Comparison of ENCODE assay signal across 1 mouse cellular context in the genomic region with DNA sequence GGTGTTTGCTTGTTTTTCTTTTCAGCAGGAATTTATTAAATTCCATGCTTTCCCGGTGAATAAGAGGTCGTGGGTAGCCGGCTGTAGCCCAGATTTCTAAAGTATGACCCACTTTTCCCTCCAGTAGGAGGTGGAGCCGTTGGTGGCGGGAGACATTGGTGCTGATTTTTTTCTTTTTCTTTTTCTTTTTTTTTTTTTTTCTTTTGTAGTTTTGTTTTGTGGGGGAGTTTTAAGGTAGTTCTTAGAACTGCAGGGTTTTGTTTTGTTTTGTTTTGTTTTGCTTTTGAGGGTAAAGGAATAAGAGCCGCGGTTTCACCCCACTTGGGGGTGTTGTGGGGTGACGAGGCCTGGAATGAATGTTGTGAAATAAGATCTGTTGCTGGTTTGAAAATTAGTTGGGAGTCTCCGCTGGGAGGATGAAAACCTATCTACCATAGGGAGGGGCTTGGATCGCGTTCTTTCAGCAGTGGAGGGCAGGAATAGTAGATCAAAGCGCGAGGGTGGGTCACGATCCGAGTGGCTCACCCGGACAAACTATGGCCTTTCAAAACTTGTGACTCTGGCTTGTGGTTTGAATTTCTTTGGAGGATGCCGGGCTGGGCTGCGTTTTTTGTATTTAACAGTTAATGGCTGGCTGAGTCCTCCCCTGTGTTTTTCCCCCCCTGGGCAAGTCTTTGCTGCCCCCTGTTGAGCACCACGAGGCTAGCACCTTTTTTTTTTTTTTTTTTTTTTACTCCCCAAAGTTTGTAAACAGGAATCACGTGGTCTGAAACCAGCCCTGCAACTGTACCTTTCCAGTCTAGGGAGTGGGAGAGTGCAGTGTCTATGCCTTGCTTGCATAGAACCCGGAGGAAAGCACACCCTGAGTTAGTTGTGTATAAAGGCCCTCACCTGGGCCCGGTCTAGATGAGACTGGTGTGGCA.
TF ChIP-seq lines count a peak whose summit lies in the region.

No protein-coding gene starts in this region.

TF ChIP-seq in MEL, 35 proteins besides CTCF, POLR2A, EP300 and RAD21 (continued from another document):
- TF ChIP-seq MAX (IDR thresholded peaks at IDR 0.05; ENCODE audit: low read length) (peak; percentile 98), ETS1 (IDR thresholded peaks at IDR 0.05; ENCODE audit: low read depth, low read length) (peak; percentile 44; the same call in 1 of the 2 replicates), MYB (IDR thresholded peaks at IDR 0.05; ENCODE audit: low read depth, low read length) (no peak), POLR2AphosphoS2 (IDR thresholded peaks at IDR 0.05; ENCODE audit: low read length) (no peak), BHLHE40 (IDR thresholded peaks at IDR 0.05; ENCODE audit: borderline replicate concordance, low read depth, low read length) (no peak), SIN3A (IDR thresholded peaks at IDR 0.05; ENCODE audit: low read length) (peak; percentile 99), MAFK (IDR thresholded peaks at IDR 0.05; ENCODE audit: borderline replicate concordance, low read depth, low read length) (no peak), SMC3 (IDR thresholded peaks at IDR 0.05; ENCODE audit: low read depth, low read length) (peak; percentile 77), ZNF384 (IDR thresholded peaks at IDR 0.05; ENCODE audit: low read depth, low read length) (peak; percentile 100), RCOR1 (IDR thresholded peaks at IDR 0.05; ENCODE audit: low read depth, low read length) (no peak), CHD2 (IDR thresholded peaks at IDR 0.05; ENCODE audit: low read length) (no peak), KAT2A (conservative IDR thresholded peaks at IDR 0.05; ENCODE audit: low read depth, low read length) (no peak), ZKSCAN1 (IDR thresholded peaks at IDR 0.05; ENCODE audit: low read depth, low read length) (peak; percentile 74; the same call in 1 of the 2 replicates), ZC3H11A (IDR thresholded peaks at IDR 0.05; ENCODE audit: low read depth, low read length) (peak; percentile 74), ELF1 (IDR thresholded peaks at IDR 0.05; ENCODE audit: low read depth, low read length) (no peak), TAL1 (IDR thresholded peaks at IDR 0.05; ENCODE audit: low read length) (no peak), NRF1 (IDR thresholded peaks at IDR 0.05; ENCODE audit: insufficient read depth, low read depth, low read length, poor library complexity, severe bottlenecking) (no peak), MYC (IDR thresholded peaks at IDR 0.05; ENCODE audit: low read depth, low read length) (peak; percentile 73), POLR2AphosphoS5 (IDR thresholded peaks at IDR 0.05; ENCODE audit: borderline replicate concordance, low read depth, low read length) (no peak)
TF ChIP-seq in MEL: peak in this region for 14.
